Mouse (Mus musculus) kidney, postnatal 10 days (tissue): ENCODE results near the gene Mrps18a.

Experiments used
- DNase-seq: peaks from one replicate; pipeline ENCODE4 v3.0.0; 2021; ENCODE audit warnings: mixed read lengths

Gene Mrps18a

GRCm38 (mm10) chr17:46152847-46153782 is 42.3 kb downstream of the Mrps18a start, which contains the start of gene Mad2l1bp:
Gene Mad2l1bp, minus strand, starts transcription at chr17:46153553.
- DNase-seq, result peak; percentile 93

GRCm38 (mm10) chr17:46154336-46154735 is 43.5 kb downstream of the Mrps18a start:
- DNase-seq, result no peak

DNA sequence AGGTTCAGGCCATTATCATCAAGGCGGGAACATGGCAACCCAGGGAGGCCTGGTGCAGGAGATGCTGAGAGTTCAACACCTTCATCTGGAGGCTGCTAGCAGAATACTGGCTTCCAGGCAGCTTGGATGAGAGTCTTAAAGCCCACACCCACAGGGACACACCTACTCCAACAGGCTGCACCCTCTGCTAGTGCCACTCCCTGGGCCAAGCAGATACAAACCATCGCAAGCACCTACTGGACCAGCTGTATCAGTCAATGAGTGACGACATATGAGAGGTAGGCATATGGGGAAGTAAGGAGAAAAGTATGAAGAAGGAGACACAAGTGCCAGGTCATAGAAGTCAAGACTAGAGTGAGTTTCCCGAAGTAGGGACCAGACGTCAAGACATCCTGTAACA is 45.9 kb downstream of the Mrps18a start:
- no peak for DNase-seq

DNA sequence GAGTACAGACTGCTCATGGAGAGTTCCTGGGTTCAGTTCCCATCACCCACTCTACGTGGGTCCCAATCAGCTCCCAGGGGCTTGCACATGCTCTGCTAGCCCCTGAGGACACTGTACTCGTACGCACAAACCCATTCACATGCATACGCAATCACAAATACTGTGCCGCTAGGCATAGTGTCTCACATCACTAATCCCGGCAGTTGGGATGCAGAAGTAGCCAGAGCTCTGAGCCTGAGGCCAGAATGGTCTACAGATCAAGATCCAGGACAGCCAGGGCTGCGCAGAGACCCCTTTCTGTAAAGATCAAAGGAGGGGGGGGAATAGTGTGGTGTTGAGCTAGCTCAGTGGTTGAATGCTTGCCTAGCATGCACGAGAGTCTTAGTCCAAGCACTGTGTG is 46.3 kb downstream of the Mrps18a start:
- no peak for DNase-seq

- DNase-seq, result no peak
Measured at GRCm38 (mm10) chr17:46159236-46159635, 48.5 kb downstream of the Mrps18a start.

GRCm38 (mm10) chr17:46160090-46160662 is 49.4 kb downstream of the Mrps18a start:
- DNase-seq, result peak; percentile 96

- peak; percentile 97 for DNase-seq
Measured at GRCm38 (mm10) chr17:46160686-46161085, 49.9 kb downstream of the Mrps18a start, which contains the start of gene Gtpbp2. Gene Gtpbp2, plus strand, starts transcription at chr17:46161032.

DNA sequence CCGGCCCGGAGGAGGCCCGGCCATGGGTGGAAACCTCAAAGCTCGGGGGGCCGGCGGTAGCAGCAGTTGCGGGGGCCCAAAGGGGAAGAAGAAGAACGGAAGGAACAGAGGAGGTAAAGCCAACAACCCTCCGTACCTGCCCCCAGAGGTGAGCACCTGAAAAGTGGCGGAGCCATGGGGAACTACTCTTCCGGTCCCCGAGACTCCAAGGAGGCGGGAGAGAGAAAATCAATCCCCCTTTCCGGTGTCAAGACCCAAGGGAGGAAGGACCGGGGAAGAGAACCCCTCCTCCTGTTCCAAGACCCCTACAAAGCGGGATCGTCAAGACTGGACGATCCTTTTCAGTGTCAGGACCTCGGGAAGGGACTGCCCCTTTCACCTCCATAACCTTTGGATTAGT is 50.4 kb downstream of the Mrps18a start:
- DNase-seq, result no peak

DNA sequence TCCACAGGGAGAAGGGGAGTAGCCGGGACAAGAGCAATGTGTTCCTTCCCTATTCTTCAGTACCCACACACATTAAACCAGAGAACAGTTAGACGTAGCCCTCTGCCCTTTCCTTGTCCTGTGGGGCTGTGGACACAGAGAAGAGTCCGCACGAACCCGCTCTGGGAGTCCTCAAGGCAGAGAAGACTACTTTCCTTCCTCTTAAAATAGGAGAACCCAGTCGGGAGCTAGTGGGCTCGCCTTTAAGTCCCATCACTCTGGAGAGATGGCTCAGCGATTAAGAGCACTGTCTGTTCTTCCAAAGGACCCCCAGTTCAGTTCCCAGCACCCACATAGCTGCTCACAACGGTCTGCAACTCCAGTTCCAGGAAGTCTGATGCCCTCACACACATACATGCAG is 50.9 kb downstream of the Mrps18a start:
- no peak for DNase-seq

DNA sequence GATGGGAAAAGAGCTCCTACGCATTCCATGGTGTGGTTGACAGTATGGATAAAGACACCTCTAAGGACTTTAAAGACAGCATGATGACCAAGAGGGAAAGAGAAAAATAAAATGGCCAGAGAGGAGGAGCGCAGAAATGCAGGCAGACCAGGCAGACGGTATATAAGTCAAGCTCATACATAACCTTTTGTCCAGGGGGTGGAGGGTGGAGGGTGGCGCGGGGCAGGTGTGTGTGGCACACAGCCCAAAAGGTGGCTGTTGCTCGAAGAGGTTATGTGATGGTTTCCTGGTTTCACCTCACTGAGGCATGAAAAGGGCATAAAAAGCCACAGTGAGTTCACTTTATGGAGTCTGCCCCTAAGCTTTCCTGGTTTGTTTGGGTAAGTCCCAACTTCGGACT is 51.8 kb downstream of the Mrps18a start:
- DNase-seq, result no peak

GRCm38 (mm10) chr17:46162951-46163421 is 52.2 kb downstream of the Mrps18a start:
- DNase-seq, result peak; percentile 58

DNA sequence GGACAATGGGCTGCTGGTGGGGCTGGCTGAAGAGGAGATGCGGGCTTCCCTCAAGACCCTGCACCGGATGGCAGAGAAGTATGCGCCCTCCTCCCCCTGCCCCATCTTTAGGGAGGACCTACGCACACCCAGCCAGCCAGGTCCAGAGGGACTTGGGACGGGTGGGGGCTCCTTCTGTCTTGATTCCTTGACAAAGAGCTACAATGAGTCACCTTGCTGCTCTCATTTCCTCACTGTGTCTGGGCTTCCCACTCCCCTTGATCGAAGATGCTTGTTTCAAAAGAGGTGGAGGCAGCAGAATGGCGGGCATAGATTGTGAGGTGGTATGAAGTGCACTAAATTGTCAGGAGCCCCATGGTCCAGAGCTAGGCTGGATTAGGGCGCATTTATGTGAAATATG is 53.5 kb downstream of the Mrps18a start:
- no peak for DNase-seq

DNA sequence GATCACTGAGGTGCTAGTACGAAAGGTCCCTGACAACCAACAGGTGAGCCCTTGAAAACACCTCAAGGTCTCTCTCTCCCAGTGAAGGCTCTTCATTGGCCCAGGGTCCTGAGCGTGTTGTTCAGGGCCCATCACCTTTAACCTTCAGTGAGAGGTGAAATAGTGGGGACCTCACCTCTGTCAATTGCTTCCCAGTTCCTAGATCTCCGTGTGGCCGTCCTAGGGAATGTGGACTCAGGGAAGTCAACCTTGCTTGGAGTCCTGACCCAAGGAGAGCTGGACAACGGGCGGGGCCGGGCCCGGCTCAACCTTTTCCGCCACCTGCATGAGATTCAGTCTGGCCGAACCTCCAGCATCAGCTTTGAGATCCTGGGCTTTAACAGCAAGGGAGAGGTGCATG is 54.0 kb downstream of the Mrps18a start:
- DNase-seq, result no peak

DNA sequence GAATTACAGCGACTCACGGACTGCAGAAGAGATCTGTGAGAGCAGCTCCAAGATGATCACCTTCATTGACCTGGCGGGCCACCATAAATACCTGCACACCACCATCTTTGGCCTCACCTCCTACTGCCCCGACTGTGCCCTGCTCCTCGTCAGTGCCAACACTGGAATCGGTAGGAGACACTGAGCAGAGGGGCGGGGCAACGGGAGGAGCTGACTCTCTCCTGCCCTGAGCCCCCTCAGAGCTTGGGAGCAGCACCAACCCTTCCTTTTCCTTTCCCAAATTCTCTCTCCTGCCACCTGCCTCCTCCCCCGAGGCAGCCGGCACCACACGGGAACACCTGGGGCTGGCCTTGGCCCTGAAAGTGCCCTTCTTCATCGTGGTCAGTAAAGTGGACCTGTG is 54.7 kb downstream of the Mrps18a start:
- peak; percentile 11 for DNase-seq

DNA sequence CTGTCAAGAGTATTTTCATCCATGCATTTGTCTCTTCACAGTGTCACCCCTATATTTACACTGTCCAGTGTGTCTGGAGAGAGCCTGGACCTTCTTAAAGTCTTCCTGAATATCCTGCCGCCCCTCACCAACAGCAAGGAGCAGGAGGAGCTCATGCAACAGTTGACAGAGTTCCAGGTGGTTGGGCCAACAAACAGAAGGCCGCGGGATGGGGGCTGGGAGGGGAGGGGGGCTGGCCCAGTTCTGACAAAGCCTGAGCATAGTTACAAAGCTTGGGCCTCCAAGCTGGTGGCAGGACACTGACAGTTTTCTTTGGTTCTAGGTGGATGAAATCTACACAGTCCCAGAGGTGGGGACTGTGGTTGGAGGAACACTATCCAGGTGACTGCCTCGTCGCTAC is 55.5 kb downstream of the Mrps18a start:
- no peak for DNase-seq

GRCm38 (mm10) chr17:46167014-46167413 is 56.2 kb downstream of the Mrps18a start:
- DNase-seq, result peak; percentile 35

DNA sequence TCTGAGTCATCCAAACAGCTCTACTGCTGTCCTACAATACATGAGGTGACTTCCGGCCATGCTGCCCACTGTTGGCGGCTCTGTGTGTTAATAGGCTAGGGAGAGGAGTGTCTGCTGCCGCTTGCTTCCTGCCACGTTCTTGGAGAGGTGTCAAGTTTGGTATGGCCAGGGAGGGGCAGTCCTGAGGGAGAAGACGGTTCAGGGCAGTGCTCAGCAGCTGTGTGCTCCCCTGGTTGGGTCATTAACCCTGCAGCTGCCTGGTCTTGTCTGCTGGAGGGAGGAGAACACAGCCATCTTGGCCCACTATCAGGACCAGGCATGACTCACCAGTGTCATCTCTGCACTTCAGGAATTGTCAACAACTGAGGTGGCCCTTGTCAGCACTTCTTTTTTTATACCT is 57.5 kb downstream of the Mrps18a start:
- peak; percentile 28 for DNase-seq

DNA sequence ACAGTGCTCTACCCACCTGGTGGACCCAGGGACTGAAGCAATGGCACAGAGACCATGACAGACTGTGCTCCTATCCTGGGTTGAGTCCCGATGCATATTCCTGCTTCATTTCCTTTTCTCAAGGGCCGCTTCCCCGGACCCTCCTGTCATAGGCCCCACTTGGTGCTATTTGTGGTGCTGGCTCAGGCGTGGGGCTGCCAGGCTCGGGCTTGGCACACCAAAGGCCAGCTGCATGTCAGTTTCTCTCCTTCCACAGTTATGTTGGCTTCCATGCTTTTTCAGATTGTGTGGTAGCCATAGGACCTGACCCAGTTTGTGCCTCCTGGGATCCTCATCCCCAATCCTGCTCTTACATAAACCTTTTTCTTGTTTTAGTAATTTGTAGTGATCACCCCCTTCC is 58.0 kb downstream of the Mrps18a start:
- no peak for DNase-seq

DNA sequence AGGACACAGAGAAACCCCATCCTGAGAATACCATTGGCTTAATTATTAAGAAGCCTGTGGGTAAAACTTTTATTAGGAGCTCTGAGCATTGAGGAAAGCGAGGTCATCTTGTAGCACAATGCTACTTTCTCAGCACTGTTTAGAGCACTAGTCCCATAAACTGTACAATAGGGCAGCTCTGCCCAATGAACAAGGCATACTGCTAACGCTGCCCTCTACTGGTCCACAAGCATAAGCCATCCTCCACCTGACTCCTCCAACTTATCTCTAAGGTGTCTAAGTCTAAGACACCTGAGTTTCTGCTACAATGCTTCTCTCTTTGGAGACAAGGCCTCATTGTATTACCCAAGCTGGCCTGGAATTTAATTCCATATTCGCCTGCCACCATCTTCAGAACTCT is 59.8 kb downstream of the Mrps18a start:
- peak; percentile 32 for DNase-seq
